18 mouse cellular contexts compared by ENCODE assay signal in the genomic region with DNA sequence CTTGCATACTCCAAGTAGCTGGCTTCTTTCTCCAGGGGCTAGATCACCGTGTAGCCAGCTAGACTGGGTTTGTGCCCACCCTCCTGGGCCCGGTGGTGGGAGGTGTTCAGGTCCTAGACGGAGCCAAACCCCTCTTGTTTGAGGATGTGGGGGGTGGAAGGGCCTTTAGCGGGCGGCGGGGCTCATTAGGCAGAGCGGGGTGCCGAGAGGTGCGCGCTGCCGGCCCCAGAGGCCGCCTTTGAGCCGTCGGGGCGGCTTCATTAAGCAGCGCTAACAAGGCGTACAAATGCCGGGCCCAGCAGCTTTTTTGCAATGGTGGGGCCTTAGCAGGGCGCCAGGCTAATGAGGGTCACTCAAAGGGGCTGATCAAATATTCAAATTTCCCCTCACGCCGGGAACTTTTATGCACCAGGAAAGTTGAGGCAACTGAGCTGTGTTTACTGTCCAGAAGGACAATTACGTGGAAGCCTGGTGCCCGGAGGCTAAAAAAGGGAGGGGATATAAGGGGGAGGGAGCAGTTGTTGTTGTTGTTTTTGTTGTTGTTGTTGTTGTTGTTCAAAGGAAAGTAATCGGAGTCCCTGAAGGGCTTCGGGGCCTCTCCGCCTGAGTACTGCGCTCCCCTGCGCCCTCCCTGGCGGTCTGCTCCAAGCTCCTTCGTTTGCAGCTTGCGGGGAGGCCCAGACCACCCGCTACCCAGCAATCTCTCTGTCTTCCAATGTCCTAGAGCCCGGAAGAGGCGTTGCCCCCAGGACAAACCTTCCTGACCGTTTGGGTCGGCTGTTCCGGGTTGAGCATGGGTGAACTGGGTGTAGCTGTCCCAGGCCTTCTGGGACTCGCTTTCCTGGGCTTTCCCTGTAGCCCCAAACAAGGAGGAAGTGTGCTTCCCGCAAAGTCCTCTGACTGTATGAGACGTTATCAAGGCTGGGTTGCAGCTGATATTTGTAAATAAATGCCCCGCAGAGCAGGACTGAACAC. TPM values are rescaled to one million over a fixed set of nuclear protein-coding genes. Genes with fewer than 3 reads are reported as not detected.
A peak's percentile ranks its signal among the peaks of the same experiment; 100 is the strongest.
DNase-seq lines count a peak whose midpoint lies in the region; ATAC-seq and TF ChIP-seq lines count a peak whose summit lies in the region.
"Had no signal": no experiment of that assay in that cellular context is flagged by ENCODE, and none has a peak within 500 bp of the region (broad histone marks: within the 10 kb centered on the region; RNA-seq: fewer than 3 reads in every experiment).

No protein-coding gene starts in this region.

- H3K9me3 ChIP-seq in intestine, embryonic 14.5 days (ENCODE audit: control insufficient read depth, low read length): no peaks in the 10 kb centered on the region
- H3K9me3 ChIP-seq in intestine, embryonic 15.5 days: no peaks in the 10 kb centered on the region
- no peaks in the 10 kb centered on the region for H3K9me3 ChIP-seq in embryonic facial prominence, embryonic 13.5 days
- no peaks in the 10 kb centered on the region for H3K9me3 ChIP-seq in limb, embryonic 10.5 days (replicated peaks)
- no peaks in the 10 kb centered on the region for H3K9me3 ChIP-seq in intestine, postnatal 0 days (ENCODE audit: control insufficient read depth)
- H3K9me3 ChIP-seq: heart, embryonic 15.5 days; limb, embryonic 15.5 days; stomach, embryonic 15.5 days had no signal

- no peak overlapping the region for H3K27ac ChIP-seq in intestine, embryonic 14.5 days (ENCODE audit: low read depth)
- no peak overlapping the region for H3K27ac ChIP-seq in intestine, embryonic 15.5 days
- H3K27ac ChIP-seq in embryonic facial prominence, embryonic 13.5 days: peak overlapping the region; percentile 85
- no peak overlapping the region for H3K27ac ChIP-seq in limb, embryonic 10.5 days
- H3K27ac ChIP-seq in intestine, postnatal 0 days (ENCODE audit: low read depth, low read length): no peak overlapping the region
- H3K27ac ChIP-seq: heart, embryonic 15.5 days; limb, embryonic 15.5 days; stomach, embryonic 15.5 days had no signal

- peaks cover 100% of the 10 kb centered on the region for H3K27me3 ChIP-seq in intestine, embryonic 14.5 days (replicated peaks; ENCODE audit: control insufficient read depth, insufficient read depth, low read length)
- H3K27me3 ChIP-seq in intestine, embryonic 15.5 days (replicated peaks): peaks cover 99% of the 10 kb centered on the region
- peaks cover 100% of the 10 kb centered on the region for H3K27me3 ChIP-seq in embryonic facial prominence, embryonic 13.5 days
- H3K27me3 ChIP-seq in limb, embryonic 10.5 days (ENCODE audit: low read depth, poor library complexity, severe bottlenecking): peaks cover 100% of the 10 kb centered on the region
- peaks cover 99% of the 10 kb centered on the region for H3K27me3 ChIP-seq in intestine, postnatal 0 days (replicated peaks; ENCODE audit: control insufficient read depth, insufficient read depth, low read length)

- no peak for ATAC-seq in intestine, embryonic 14.5 days (replicated peaks; ENCODE audit: low FRiP score, low TSS enrichment, low read depth)
- ATAC-seq in intestine, embryonic 15.5 days: no peak
- no peak for ATAC-seq in embryonic facial prominence, embryonic 13.5 days (ENCODE audit: insufficient number of reproducible peaks, insufficient read depth, low FRiP score, low TSS enrichment, low read depth)
- no peak for ATAC-seq in megakaryocyte, adult 5-6 weeks (ENCODE audit: poor library complexity, severe bottlenecking)
- ATAC-seq in intestine, postnatal 0 days: no peak

- under 1% methylated on average over 41 of the region's 41 CpGs for WGBS in intestine, embryonic 14.5 days
- 1% methylated on average over 41 of the region's 41 CpGs for WGBS in intestine, embryonic 15.5 days
- WGBS in embryonic facial prominence, embryonic 13.5 days: 1% methylated on average over 41 of the region's 41 CpGs
- WGBS in limb, embryonic 10.5 days: under 1% methylated on average over 41 of the region's 41 CpGs
- 2% methylated on average over 41 of the region's 41 CpGs for WGBS in intestine, postnatal 0 days

- no peaks in the 10 kb centered on the region for H3K36me3 ChIP-seq in intestine, embryonic 14.5 days (ENCODE audit: control insufficient read depth, insufficient read depth, low read length)
- H3K36me3 ChIP-seq in intestine, embryonic 15.5 days: no peaks in the 10 kb centered on the region
- no peaks in the 10 kb centered on the region for H3K36me3 ChIP-seq in embryonic facial prominence, embryonic 13.5 days
- no peaks in the 10 kb centered on the region for H3K36me3 ChIP-seq in limb, embryonic 10.5 days
- H3K36me3 ChIP-seq in intestine, postnatal 0 days (ENCODE audit: control insufficient read depth, insufficient read depth): no peaks in the 10 kb centered on the region
- H3K36me3 ChIP-seq: heart, embryonic 15.5 days; limb, embryonic 15.5 days; stomach, embryonic 15.5 days had no signal

- no peak overlapping the region for H3K4me3 ChIP-seq in intestine, embryonic 14.5 days (ENCODE audit: low read depth, low read length)
- no peak overlapping the region for H3K4me3 ChIP-seq in intestine, embryonic 15.5 days (replicated peaks)
- peak overlapping the region; percentile 45 for H3K4me3 ChIP-seq in embryonic facial prominence, embryonic 13.5 days
- H3K4me3 ChIP-seq in limb, embryonic 10.5 days: peak overlapping the region; percentile 40; the same call in 1 of the 2 replicates
- no peak overlapping the region for H3K4me3 ChIP-seq in intestine, postnatal 0 days (ENCODE audit: low read depth, low read length)
- H3K4me3 ChIP-seq: erythroblast, embryonic 14.5 days had no signal

- peaks cover 7% of the 10 kb centered on the region; the same call in 1 of the 2 replicates for H3K4me1 ChIP-seq in intestine, embryonic 14.5 days (replicated peaks; ENCODE audit: control insufficient read depth, insufficient read depth, low read length)
- peaks cover 16% of the 10 kb centered on the region for H3K4me1 ChIP-seq in intestine, embryonic 15.5 days (replicated peaks)
- H3K4me1 ChIP-seq in embryonic facial prominence, embryonic 13.5 days: peaks cover 41% of the 10 kb centered on the region
- H3K4me1 ChIP-seq in limb, embryonic 10.5 days: peaks cover 53% of the 10 kb centered on the region
- H3K4me1 ChIP-seq in intestine, postnatal 0 days (replicated peaks; ENCODE audit: control insufficient read depth, insufficient read depth, low read length): no peaks in the 10 kb centered on the region

- no peak overlapping the region for H3K4me2 ChIP-seq in intestine, embryonic 14.5 days (ENCODE audit: low read length)
- H3K4me2 ChIP-seq in intestine, embryonic 15.5 days (replicated peaks): no peak overlapping the region
- H3K4me2 ChIP-seq in embryonic facial prominence, embryonic 13.5 days: peak overlapping the region; percentile 62
- H3K4me2 ChIP-seq in intestine, postnatal 0 days (replicated peaks; ENCODE audit: low read depth): no peak overlapping the region

- DNase-seq in intestine, embryonic 14.5 days (ENCODE audit: low spot score): peak; percentile 59
- DNase-seq in limb, embryonic 10.5 days (ENCODE audit: low spot score): peak; percentile 64
- peak; percentile 83 for DNase-seq in retina, embryonic 14.5 days (ENCODE audit: low spot score)
- DNase-seq in spleen, postnatal 10 days (ENCODE audit: low spot score in 2 of 2): no peak
- DNase-seq: cerebellum, postnatal 10 days; gastrocnemius, postnatal 10 days; layer of hippocampus, postnatal 36 days; thymus, postnatal 4 days had no signal

- H3K9ac ChIP-seq in intestine, embryonic 14.5 days (ENCODE audit: low read length): no peak overlapping the region
- no peak overlapping the region for H3K9ac ChIP-seq in intestine, embryonic 15.5 days
- H3K9ac ChIP-seq in embryonic facial prominence, embryonic 13.5 days: peak overlapping the region; percentile 71
- no peak overlapping the region for H3K9ac ChIP-seq in intestine, postnatal 0 days (ENCODE audit: low read depth, low read length)
- H3K9ac ChIP-seq: heart, embryonic 15.5 days; limb, embryonic 15.5 days; stomach, embryonic 15.5 days had no signal

- no peak for TF ChIP-seq CTCF in intestine, postnatal 0 days (IDR thresholded peaks at IDR 0.05; ENCODE audit: low read depth)

RNA-seq across cellular contexts. Expression of a gene that starts 3.4 kb away (rescaled TPM):
- not detected in 2 replicates for polyA plus RNA-seq in intestine, embryonic 14.5 days (2014; fragmentation: Nextera tagmentation; extraction: Ambion mirVana)
- polyA plus RNA-seq in intestine, embryonic 15.5 days (2015; fragmentation: Nextera tagmentation; extraction: Ambion mirVana): not detected in 2 replicates
- polyA plus RNA-seq in embryonic facial prominence, embryonic 13.5 days (2015; fragmentation: Nextera tagmentation; extraction: Ambion mirVana): 4.5 and 8.3 TPM in 2 replicates
- polyA plus RNA-seq in limb, embryonic 10.5 days (2016; fragmentation: Nextera tagmentation; extraction: Ambion mirVana): not detected in 2 replicates
- total RNA-seq in megakaryocyte, adult 5-6 weeks (2015): not detected in 2 replicates
- total RNA-seq in megakaryocyte, adult 5-6 weeks (2017): not detected in 2 replicates
- polyA plus RNA-seq in intestine, postnatal 0 days (2015; fragmentation: Nextera tagmentation; extraction: Ambion mirVana): not detected in 2 replicates
- total RNA-seq: adrenal gland, adult 18-20 months; gastrocnemius, postnatal 10 days had no signal
- polyA plus RNA-seq: erythroblast, embryonic 14.5 days; heart, embryonic 15.5 days; limb, embryonic 15.5 days; lung, embryonic 16.5 days; stomach, embryonic 15.5 days had no signal

Comparison
In these comparisons a context has a peak if more than half of its experiments do, and no peak if none do; other contexts are left out.
1. DNase-seq: peak in intestine, embryonic 14.5 days (single experiment), limb, embryonic 10.5 days (single experiment) and retina, embryonic 14.5 days (single experiment); none in spleen, postnatal 10 days (0 of 2).
2. H3K4me3 ChIP-seq: peak in embryonic facial prominence, embryonic 13.5 days (single experiment) and limb, embryonic 10.5 days (single experiment); none in intestine, embryonic 14.5 days (single experiment), intestine, embryonic 15.5 days (single experiment) and intestine, postnatal 0 days (single experiment).